8 mouse cellular contexts compared by ENCODE assay signal in genomic region chr10:81364666-81365065, GRCm38 (mm10). TPM values are rescaled to one million over a fixed set of nuclear protein-coding genes. Genes with fewer than 3 reads are reported as not detected.
DNase-seq lines count a peak whose midpoint lies in the region; ATAC-seq lines count a peak whose summit lies in the region.

No protein-coding gene starts in this region.

- H3K36me3 ChIP-seq in embryonic facial prominence, embryonic 11.5 days (replicated peaks; ENCODE audit: control insufficient read depth, insufficient read depth, low read depth, low read length) = peaks cover 16% of the 10 kb centered on the region
- H3K36me3 ChIP-seq in hindbrain, embryonic 13.5 days = peaks cover 53% of the 10 kb centered on the region
- H3K36me3 ChIP-seq in midbrain, embryonic 10.5 days = peaks cover 55% of the 10 kb centered on the region

- H3K27me3 ChIP-seq in embryonic facial prominence, embryonic 11.5 days (ENCODE audit: control insufficient read depth, insufficient read depth, low read length) = peaks cover 20% of the 10 kb centered on the region
- peaks cover 36% of the 10 kb centered on the region for H3K27me3 ChIP-seq in hindbrain, embryonic 13.5 days
- peaks cover 33% of the 10 kb centered on the region for H3K27me3 ChIP-seq in midbrain, embryonic 10.5 days (ENCODE audit: low read depth, poor library complexity, severe bottlenecking)

- WGBS in embryonic facial prominence, embryonic 11.5 days = 9% methylated on average over 28 of the region's 28 CpGs
- 12% methylated on average over 28 of the region's 28 CpGs for WGBS in hindbrain, embryonic 13.5 days
- 9% methylated on average over 28 of the region's 28 CpGs for WGBS in midbrain, embryonic 10.5 days

- no peaks in the 10 kb centered on the region for H3K9me3 ChIP-seq in embryonic facial prominence, embryonic 11.5 days (replicated peaks; ENCODE audit: control insufficient read depth, low read length)
- no peaks in the 10 kb centered on the region for H3K9me3 ChIP-seq in hindbrain, embryonic 13.5 days
- H3K9me3 ChIP-seq in midbrain, embryonic 10.5 days (replicated peaks) = no peaks in the 10 kb centered on the region

- no peak overlapping the region for H3K27ac ChIP-seq in embryonic facial prominence, embryonic 11.5 days (replicated peaks; ENCODE audit: low read depth, low read length)
- no peak overlapping the region for H3K27ac ChIP-seq in hindbrain, embryonic 13.5 days
- peak overlapping the region; percentile 78 for H3K27ac ChIP-seq in midbrain, embryonic 10.5 days (replicated peaks)

- DNase-seq in cerebellum, postnatal 10 days = peak; percentile 57
- DNase-seq in cerebellum, postnatal 4 days (ENCODE audit: low spot score in 2 of 2) = no peak
- peak; percentile 11 for DNase-seq in embryonic facial prominence, embryonic 11.5 days (ENCODE audit: low spot score)
- peak; percentile 40 for DNase-seq in midbrain, embryonic 10.5 days (ENCODE audit: low spot score)
- no peak for DNase-seq in left cerebral cortex, postnatal 25 days (ENCODE audit: low spot score in 2 of 2)
- DNase-seq in right cerebral cortex, postnatal 10 days (ENCODE audit: low spot score in 2 of 2) = no peak
- no peak for DNase-seq in cerebellum, adult 9-11 months

- peak overlapping the region; percentile 29 for H3K4me2 ChIP-seq in embryonic facial prominence, embryonic 11.5 days (ENCODE audit: low read depth, low read length)
- peak overlapping the region; percentile 52 for H3K4me2 ChIP-seq in hindbrain, embryonic 13.5 days

- peak overlapping the region; percentile 26 for H3K4me3 ChIP-seq in embryonic facial prominence, embryonic 11.5 days (ENCODE audit: low read depth, low read length)
- H3K4me3 ChIP-seq in hindbrain, embryonic 13.5 days = peak overlapping the region; percentile 30; the same call in 1 of the 2 replicates
- H3K4me3 ChIP-seq in midbrain, embryonic 10.5 days = peak overlapping the region; percentile 52

- no peak for ATAC-seq in embryonic facial prominence, embryonic 11.5 days (replicated peaks; ENCODE audit: insufficient number of reproducible peaks, low FRiP score, low TSS enrichment, low read depth)
- ATAC-seq in hindbrain, embryonic 13.5 days (ENCODE audit: low FRiP score) = no peak

- H3K4me1 ChIP-seq in embryonic facial prominence, embryonic 11.5 days (ENCODE audit: control insufficient read depth, insufficient read depth, low read length) = peaks cover 11% of the 10 kb centered on the region
- H3K4me1 ChIP-seq in hindbrain, embryonic 13.5 days (replicated peaks) = peaks cover 47% of the 10 kb centered on the region
- H3K4me1 ChIP-seq in midbrain, embryonic 10.5 days = peaks cover 85% of the 10 kb centered on the region

- H3K9ac ChIP-seq in embryonic facial prominence, embryonic 11.5 days (replicated peaks; ENCODE audit: low read length) = 0 out of 2 replicates have a peak overlapping the region, but pooled peaks have one; percentile 29
- peak overlapping the region; percentile 63 for H3K9ac ChIP-seq in hindbrain, embryonic 13.5 days

- intact Hi-C loops in left cerebral cortex, postnatal 25 days (cut with DNase I) = no loop called here

RNA-seq across cellular contexts. Expression of gene 4930404N11Rik, which starts 0.9 kb away (rescaled TPM):
- not detected in 2 replicates for polyA plus RNA-seq in embryonic facial prominence, embryonic 11.5 days (2014; fragmentation: Nextera tagmentation; extraction: Ambion mirVana)
- polyA plus RNA-seq in hindbrain, embryonic 13.5 days (2015; fragmentation: Nextera tagmentation; extraction: Ambion mirVana) = 1.0 and 1.1 TPM in 2 replicates
- 0.38 and 0.39 TPM in 2 replicates for polyA plus RNA-seq in midbrain, embryonic 10.5 days (2016; fragmentation: Nextera tagmentation; extraction: Ambion mirVana)
- total RNA-seq in left cerebral cortex, postnatal 25 days (2021) = 1 to 10 TPM in 1 of 2 experiments, under 1 TPM in 1; 0.78 to 2.2 TPM

RNA-seq across cellular contexts. Expression of gene Mfsd12, which starts 7.4 kb away (rescaled TPM):
- 3.4 and 4.0 TPM in 2 replicates for polyA plus RNA-seq in embryonic facial prominence, embryonic 11.5 days (2014; fragmentation: Nextera tagmentation; extraction: Ambion mirVana)
- polyA plus RNA-seq in hindbrain, embryonic 13.5 days (2015; fragmentation: Nextera tagmentation; extraction: Ambion mirVana) = 11.9 and 12.4 TPM in 2 replicates
- 9.3 and 10.6 TPM in 2 replicates for polyA plus RNA-seq in midbrain, embryonic 10.5 days (2016; fragmentation: Nextera tagmentation; extraction: Ambion mirVana)
- total RNA-seq in left cerebral cortex, postnatal 25 days (2021) = 10 to 100 TPM; 39.3 to 41.1 TPM

RNA-seq across cellular contexts. Expression of gene Fzr1, which starts 13.7 kb away (rescaled TPM):
- polyA plus RNA-seq in embryonic facial prominence, embryonic 11.5 days (2014; fragmentation: Nextera tagmentation; extraction: Ambion mirVana) = 92.1 and 95.0 TPM in 2 replicates
- polyA plus RNA-seq in hindbrain, embryonic 13.5 days (2015; fragmentation: Nextera tagmentation; extraction: Ambion mirVana) = 121 and 126 TPM in 2 replicates
- polyA plus RNA-seq in midbrain, embryonic 10.5 days (2016; fragmentation: Nextera tagmentation; extraction: Ambion mirVana) = 138 and 146 TPM in 2 replicates
- total RNA-seq in left cerebral cortex, postnatal 25 days (2021) = 10 to 100 TPM; 63.5 to 70.2 TPM

RNA-seq across cellular contexts. Expression of gene Hmg20b, which starts 14.4 kb away (rescaled TPM):
- polyA plus RNA-seq in embryonic facial prominence, embryonic 11.5 days (2014; fragmentation: Nextera tagmentation; extraction: Ambion mirVana) = 97.9 and 103 TPM in 2 replicates
- polyA plus RNA-seq in hindbrain, embryonic 13.5 days (2015; fragmentation: Nextera tagmentation; extraction: Ambion mirVana) = 47.3 and 50.4 TPM in 2 replicates
- polyA plus RNA-seq in midbrain, embryonic 10.5 days (2016; fragmentation: Nextera tagmentation; extraction: Ambion mirVana) = 102 and 115 TPM in 2 replicates
- 10 to 100 TPM; 23.5 to 28.4 TPM for total RNA-seq in left cerebral cortex, postnatal 25 days (2021)

RNA-seq across cellular contexts. Expression of gene Dohh, which starts 19.6 kb away (rescaled TPM):
- 45.0 and 52.5 TPM in 2 replicates for polyA plus RNA-seq in embryonic facial prominence, embryonic 11.5 days (2014; fragmentation: Nextera tagmentation; extraction: Ambion mirVana)
- polyA plus RNA-seq in hindbrain, embryonic 13.5 days (2015; fragmentation: Nextera tagmentation; extraction: Ambion mirVana) = 72.1 and 74.8 TPM in 2 replicates
- 93.4 and 98.7 TPM in 2 replicates for polyA plus RNA-seq in midbrain, embryonic 10.5 days (2016; fragmentation: Nextera tagmentation; extraction: Ambion mirVana)
- 10 to 100 TPM; 83.7 to 87.7 TPM for total RNA-seq in left cerebral cortex, postnatal 25 days (2021)

Comparison
In these comparisons a context has a peak if more than half of its experiments do, and no peak if none do; other contexts are left out.
1. DNase-seq: peak in cerebellum, postnatal 10 days (2 of 2), embryonic facial prominence, embryonic 11.5 days (single experiment) and midbrain, embryonic 10.5 days (single experiment); none in cerebellum, postnatal 4 days (0 of 2), left cerebral cortex, postnatal 25 days (0 of 2), right cerebral cortex, postnatal 10 days (0 of 2) and cerebellum, adult 9-11 months (single experiment).
2. Peak in every context shown above with its lines, with median percentiles within 50 percentile points of each other: H3K4me3 ChIP-seq.